Mouse (Mus musculus) embryonic stem cell, embryonic (primary cell): Measurements from ENCODE around the gene Cbx8.

Experiments
- CTCF ChIA-PET, 4 experiments: fragments of 300-600 bp in 2 of 4; fragments of 350-600 bp in 2 of 4; sonication (Branson Sonifier 250); formaldehyde crosslinking; loops; one replicate each; lab custom pipeline; 2022; ENCODE audit warnings: inconsistent platforms in 2 of 4; lab: Charles Lee
- POLR2A ChIA-PET, 4 experiments: fragments of 300-600 bp in 2 of 4; fragments of 350-600 bp in 2 of 4; sonication (Branson Sonifier 250); formaldehyde crosslinking; loops; one replicate each; lab custom pipeline; 2022; ENCODE audit warnings: antibody characterized with exemption in 4 of 4, inconsistent platforms in 1 of 4; lab: Charles Lee

The Cbx8 gene

DNA sequence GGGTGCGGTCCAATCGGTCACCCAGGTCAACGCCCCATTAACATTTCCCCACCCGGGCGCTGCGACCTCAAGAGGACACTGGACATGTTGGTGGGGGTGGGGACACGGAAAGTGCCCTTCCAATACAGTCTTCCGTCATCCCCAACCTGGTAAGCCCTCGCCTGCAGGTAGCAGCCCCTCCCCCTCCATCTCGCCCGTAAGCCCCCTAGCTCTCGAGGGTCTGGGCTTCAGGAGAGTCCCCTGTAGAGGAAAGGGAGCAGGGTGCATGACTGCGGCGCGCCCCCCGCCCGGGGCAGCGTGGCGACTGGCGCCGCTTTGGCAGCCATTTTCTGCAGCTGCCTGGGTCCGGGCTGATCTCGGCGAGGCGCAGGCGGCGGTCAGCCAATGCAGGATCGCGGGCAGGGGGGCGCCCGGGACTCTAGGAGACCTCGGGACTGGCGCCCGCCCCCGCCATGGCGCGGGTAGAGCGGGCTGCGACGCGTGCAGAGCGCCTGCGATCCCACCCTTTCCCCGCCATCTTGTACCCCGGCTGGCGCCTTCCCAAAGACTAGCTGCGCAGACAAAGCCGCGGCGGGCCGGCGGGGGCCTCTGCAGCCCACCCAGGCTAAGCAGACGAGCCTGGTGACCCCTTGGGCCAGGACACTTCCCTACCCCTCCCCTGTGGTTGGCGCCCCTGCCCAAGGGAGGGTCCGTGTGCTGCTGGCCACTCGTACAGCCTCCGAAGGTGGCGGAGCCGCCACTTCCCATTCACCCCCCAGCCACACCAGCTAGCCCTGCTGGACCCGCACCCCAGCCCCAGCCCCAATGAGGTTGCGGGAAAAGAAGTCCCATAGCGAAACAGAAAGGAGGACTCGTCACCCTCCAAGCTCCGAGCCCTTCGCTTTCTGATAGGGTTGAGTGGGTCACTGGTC is 15.8 kb upstream of the Cbx8 start:
- CTCF ChIA-PET, result interaction anchor here (0.6 to 2.1 kb wide), 10 partner anchors 9 to 192 kb away, joined by 3 to 7 read pairs (median 3); partner anchors contain the start of gene Cbx4 (in 1 of the 4)
- POLR2A ChIA-PET, result interaction anchor here (0.6 to 7.1 kb wide), 23 partner anchors 9 to 605 kb away, joined by 3 to 54 read pairs (median 4); partner anchors contain the start of genes Cbx4 (in 2 of the 4), Cbx8 (in 2 of the 4) and Cbx2 (in 1 of the 4)

DNA sequence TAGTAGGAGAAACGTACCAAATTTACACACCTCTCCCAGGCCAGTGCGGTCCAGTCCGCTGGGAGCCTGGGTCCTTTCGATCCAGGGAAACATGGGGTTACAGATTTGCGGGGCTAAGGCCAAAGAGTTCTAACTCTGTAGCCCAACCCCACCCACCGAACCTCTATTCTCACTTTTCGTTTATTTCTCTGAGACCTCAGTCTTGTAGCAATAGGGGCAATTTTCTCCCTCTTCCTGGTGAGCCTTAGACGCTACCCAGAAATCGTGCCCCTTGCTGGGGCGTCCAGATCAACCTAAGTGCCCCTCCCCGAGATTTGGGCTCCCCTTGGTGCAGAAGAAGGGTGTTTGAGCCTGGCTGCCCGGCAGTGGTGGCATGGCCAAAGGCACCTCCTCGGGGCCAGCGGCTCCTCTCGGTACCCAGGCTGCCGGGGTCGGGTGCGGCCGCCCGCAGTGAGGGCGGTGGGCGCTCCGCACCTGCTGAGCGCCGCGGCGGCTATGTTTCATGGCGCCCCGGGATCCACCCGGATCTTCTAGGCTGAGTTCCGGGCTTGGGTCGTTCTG is 14.9 kb upstream of the Cbx8 start:
- CTCF ChIA-PET, result interaction anchor here in 3 of 4 experiments (0.6 to 4.3 kb wide), 11 partner anchors 8 to 220 kb away, joined by 3 to 42 read pairs (median 7); partner anchors contain the start of gene Cbx4 (in 3 of the 3)

DNA sequence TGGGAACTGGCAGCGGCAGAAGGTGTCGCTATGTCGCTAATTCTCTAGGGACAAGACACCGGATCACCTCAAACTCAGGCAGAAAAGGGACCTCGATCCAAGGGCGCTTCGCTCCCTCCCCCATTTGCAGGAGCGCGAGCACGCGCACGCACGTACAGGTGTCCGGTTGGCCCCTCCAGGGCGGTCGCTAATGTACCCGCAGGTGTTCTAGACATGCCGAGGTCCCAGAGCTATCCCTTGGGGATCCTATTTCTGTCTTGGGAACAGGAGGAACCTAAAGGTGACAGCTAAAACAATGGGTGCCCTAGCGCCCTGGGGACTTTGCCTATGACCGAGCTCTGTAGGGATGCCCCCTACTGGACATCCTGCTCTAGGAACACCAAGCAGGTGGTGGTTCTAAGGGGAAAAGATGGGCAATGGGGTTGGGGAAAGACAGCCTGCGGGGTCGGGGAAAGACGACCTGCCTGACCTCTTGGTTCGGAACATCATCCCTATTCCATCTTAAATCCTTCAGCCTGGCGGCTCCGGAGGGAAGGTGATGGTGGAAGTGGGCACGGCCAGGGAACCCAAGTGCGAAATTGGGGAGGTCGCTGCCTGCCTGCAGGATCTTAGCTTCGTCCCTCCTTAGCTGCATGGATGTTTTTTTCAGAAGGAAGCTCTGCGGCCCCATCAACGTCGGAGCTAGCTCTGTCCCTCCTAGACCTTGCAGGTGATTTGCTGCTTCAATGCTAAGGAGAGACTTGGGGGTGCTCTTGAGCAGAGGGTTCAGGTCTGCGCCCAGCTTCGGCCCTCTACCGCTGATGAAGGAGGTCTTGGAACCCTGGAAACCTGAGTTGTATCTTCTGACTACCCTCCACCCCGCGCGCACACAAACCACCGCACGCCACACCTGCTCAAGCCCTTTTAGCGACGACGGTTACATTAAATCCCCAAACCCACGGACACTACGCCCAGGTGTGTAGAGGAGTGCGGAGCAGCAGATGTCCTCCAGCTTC is 13.9 kb upstream of the Cbx8 start:
- POLR2A ChIA-PET, result interaction anchor here in 3 of 4 experiments (0.6 to 7.4 kb wide), 17 partner anchors 12 to 277 kb away, joined by 3 to 100 read pairs (median 3); partner anchors contain the start of genes Cbx4 (in 2 of the 3) and Cbx8 (in 2 of the 3)
- CTCF ChIA-PET, result interaction anchor here (0.6 to 4.3 kb wide), 28 partner anchors 7 to 1134 kb away, joined by 3 to 42 read pairs (median 4); partner anchors contain the start of gene Cbx4 (in 3 of the 4)

More for the DNA sequence above, 14.9 kb upstream of the Cbx8 start:
- POLR2A ChIA-PET, result interaction anchor here in 2 of 4 experiments (0.6 to 7.4 kb wide), 7 partner anchors 14 to 276 kb away, joined by 3 to 100 read pairs (median 54); partner anchors contain the start of genes Cbx4 (in 2 of the 2) and Cbx8 (in 2 of the 2)

DNA sequence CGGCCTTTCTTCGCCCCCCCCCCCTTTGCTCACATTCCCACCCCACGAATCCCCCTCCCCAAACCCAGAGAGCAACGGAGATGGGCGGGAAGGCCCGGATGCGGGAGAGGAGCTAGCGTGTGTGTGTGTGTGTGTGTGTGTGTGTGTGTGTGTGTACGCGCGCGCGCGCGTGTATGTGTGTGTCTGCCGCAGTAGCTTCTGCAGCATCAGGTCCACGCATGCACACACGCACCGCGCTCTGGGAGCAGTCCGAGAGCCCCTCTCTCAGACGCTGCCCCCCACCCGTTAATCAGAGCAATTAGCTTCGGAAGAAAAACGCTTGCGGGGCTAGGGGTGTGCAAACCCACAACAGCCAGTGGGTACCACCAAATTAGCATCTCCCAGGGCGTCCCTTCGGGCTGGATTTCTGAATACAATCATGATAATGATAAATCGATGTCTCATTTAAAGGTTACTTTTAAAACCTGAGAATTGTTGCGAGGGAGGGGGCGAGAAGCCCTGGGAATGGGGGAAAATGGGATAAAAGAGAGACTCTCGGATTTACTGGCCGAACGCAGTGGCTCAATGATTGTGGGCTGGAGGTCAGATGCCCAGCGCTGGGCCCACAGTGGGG is 13.1 kb upstream of the Cbx8 start:
- CTCF ChIA-PET, result interaction anchor here (0.6 to 4.3 kb wide), 34 partner anchors 9 to 1135 kb away, joined by 3 to 42 read pairs (median 6); partner anchors contain the start of genes Cbx4 (in 2 of the 4), Cbx2 (in 1 of the 4) and Cbx8 (in 1 of the 4)
- POLR2A ChIA-PET, result interaction anchor here in 3 of 4 experiments (0.6 to 7.4 kb wide), 28 partner anchors 11 to 764 kb away, joined by 3 to 100 read pairs (median 5); partner anchors contain the start of genes Cbx4 (in 3 of the 3), Cbx8 (in 2 of the 3) and Usp36 (in 1 of the 3)

DNA sequence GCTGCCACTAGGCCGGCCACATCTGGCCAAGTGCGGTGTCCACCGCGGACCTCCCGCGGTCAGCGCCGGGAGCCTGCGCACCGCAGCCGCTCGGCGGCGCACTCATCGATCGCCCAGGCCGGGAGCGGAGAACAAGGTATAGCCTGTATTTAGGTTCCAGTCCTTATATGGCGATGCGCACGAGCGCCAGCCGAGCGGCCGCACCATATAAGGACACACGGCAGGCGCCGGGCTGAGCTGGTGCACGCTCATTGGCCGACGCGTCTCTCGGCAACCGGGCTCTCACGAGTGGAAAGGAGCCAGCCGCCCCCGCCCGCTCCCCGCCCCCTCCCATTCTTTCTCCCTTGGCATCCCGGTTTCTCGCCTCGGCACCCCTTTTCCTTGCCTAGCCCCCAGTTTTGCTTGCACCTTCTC is 12.5 kb upstream of the Cbx8 start:
- ChIA-PET CTCF (interaction anchor here (0.5 to 4.3 kb wide), 30 partner anchors 8 to 503 kb away, joined by 3 to 42 read pairs (median 6); partner anchors contain the start of genes Cbx2 (in 2 of the 4), Cbx4 (in 2 of the 4) and Cbx8 (in 1 of the 4)), POLR2A (interaction anchor here (0.5 to 7.4 kb wide), 27 partner anchors 11 to 763 kb away, joined by 3 to 100 read pairs (median 5); partner anchors contain the start of genes Cbx4 (in 4 of the 4), Cbx8 (in 2 of the 4) and Usp36 (in 1 of the 4))

DNA sequence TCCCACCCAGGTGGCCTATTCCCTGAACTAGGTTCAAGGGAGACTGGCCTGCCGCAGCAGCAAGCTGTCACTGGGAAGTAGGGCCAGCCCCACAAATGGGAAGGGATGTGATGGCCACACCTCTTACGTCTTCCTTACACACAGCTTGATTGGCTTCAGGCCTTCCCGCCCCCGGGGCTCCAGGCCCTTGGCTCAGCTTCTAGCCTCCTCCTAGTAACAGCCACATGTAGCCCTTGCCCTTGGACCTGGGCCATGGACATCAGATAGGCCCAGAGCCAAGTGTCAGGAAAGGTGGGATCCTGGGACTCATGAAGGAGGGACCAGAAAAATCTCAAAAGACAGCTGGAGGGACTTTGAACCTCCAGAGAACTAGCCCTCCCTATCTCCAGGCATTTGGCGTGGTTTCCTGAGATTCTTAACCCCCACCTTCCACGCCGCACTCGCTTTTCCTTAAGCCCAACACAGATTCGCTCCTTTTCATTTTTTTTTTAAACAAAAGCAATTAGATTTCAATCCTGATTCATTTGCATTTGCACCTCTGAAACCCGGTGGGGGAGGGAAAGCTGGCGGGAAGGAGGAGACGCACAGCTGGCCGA is 12.0 kb upstream of the Cbx8 start:
- CTCF ChIA-PET, result interaction anchor here (0.5 to 4.3 kb wide), 43 partner anchors 9 to 340 kb away, joined by 3 to 42 read pairs (median 5); partner anchors contain the start of genes Cbx8 (in 3 of the 4), Cbx2 (in 2 of the 4), Cbx4 (in 2 of the 4) and Gaa (in 1 of the 4)
- POLR2A ChIA-PET, result interaction anchor here (0.5 to 7.4 kb wide), 26 partner anchors 10 to 579 kb away, joined by 3 to 100 read pairs (median 5); partner anchors contain the start of genes Cbx4 (in 4 of the 4) and Cbx8 (in 3 of the 4)

DNA sequence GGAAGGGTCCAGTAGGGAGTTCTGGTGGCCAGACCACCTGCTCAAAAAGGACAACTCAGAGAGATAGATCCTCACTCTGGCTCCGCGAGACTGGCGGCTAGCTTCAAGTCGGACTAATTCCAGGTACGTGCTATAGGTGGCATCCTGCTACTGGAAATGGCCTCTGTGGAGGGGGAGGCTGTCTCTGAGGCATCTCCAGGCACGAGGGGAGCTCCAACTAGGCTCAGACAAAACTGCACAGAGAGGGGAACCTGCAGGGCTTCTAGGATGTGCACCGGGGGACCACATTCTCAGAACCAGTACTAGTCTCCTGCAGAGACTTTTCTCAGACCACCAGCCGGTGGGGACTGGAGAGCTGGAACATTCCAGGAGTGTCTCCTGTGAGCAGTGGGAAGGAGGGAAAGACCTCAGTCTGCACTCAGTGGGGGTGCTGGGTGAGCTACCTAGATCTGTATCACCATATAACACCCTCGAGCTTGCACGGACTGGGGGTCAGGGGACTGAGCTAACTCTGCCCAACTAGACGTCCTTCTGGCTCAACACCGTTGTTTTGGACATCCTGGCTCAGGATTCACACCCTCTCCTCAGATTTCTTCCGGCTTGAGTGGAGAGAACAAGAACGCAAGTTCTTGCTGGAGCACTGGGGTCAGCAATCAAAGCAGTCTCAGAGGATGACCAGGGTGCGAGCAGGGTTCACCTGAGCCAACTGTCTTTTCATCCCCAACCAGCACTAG is 11.3 kb upstream of the Cbx8 start:
- POLR2A ChIA-PET, result interaction anchor here (0.5 to 7.4 kb wide), 19 partner anchors 9 to 578 kb away, joined by 3 to 100 read pairs (median 7); partner anchors contain the start of genes Cbx4 (in 4 of the 4), Cbx8 (in 3 of the 4), Cbx2 (in 1 of the 4) and Endov (in 1 of the 4)

DNA sequence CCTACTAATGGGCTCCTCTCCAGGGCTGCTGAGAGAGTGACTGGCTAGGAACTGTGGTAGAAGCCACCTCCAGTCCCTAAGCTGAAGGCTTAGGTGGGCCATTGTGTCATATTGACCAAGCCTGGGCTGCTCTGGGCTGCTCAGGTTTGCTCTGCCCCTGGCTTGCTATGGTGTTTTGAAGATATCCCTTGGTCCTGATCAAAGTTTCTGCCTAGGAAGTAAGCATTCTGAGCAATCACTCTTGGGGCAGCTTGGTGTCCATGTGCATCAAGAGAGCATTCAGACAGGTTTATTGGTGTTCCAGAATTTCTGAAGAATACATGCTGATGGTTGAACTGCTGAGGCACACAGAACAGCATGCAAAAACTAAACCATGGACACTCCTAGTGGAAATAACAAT is 10.7 kb upstream of the Cbx8 start:
- ChIA-PET POLR2A (interaction anchor here (0.6 to 7.4 kb wide), 11 partner anchors 10 to 1100 kb away, joined by 3 to 100 read pairs (median 12); partner anchors contain the start of genes Cbx4 (in 4 of the 4), Cbx8 (in 2 of the 4), Cbx2 (in 1 of the 4) and Endov (in 1 of the 4)), CTCF (interaction anchor here (0.6 to 4.3 kb wide), 34 partner anchors 7 to 275 kb away, joined by 3 to 42 read pairs (median 4); partner anchors contain the start of genes Cbx4 (in 2 of the 4), Cbx2 (in 1 of the 4) and Cbx8 (in 1 of the 4))

More for the DNA sequence above, 11.3 kb upstream of the Cbx8 start:
- CTCF ChIA-PET, result interaction anchor here (0.5 to 4.3 kb wide), 49 partner anchors 8 to 274 kb away, joined by 3 to 42 read pairs (median 4); partner anchors contain the start of genes Cbx4 (in 3 of the 4), Cbx2 (in 2 of the 4), Cbx8 (in 2 of the 4) and Gaa (in 1 of the 4)

DNA sequence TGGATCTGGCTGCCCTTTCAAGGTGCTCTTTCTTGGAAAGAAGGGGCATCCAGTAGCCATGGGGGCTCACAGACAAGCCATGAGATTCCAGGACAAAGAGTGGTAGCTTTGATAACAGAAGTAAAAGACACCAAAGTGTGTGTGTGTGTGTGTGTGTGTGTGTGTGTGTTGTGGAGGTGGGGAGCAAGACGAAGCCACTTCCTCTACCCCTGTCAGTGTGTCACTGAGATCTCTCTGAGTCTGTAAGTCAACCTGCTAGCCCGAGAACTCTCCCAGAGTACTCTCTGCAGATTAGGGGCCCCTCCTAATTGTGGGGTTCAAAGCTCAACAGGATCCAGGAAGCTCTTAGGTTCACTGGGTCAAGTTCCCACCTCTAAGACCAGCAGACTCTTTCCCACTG is 9.6 kb upstream of the Cbx8 start:
- ChIA-PET CTCF (interaction anchor here in 2 of 4 experiments (0.6 to 4.0 kb wide), 3 partner anchors 31 to 140 kb away, joined by 3 to 19 read pairs (median 3); no protein-coding TSS in a partner anchor), POLR2A (interaction anchor here in 3 of 4 experiments (0.7 to 7.4 kb wide), 7 partner anchors 9 to 639 kb away, joined by 3 to 100 read pairs (median 4); partner anchors contain the start of genes Cbx4 (in 2 of the 3), Cbx2 (in 1 of the 3) and Cbx8 (in 1 of the 3))

DNA sequence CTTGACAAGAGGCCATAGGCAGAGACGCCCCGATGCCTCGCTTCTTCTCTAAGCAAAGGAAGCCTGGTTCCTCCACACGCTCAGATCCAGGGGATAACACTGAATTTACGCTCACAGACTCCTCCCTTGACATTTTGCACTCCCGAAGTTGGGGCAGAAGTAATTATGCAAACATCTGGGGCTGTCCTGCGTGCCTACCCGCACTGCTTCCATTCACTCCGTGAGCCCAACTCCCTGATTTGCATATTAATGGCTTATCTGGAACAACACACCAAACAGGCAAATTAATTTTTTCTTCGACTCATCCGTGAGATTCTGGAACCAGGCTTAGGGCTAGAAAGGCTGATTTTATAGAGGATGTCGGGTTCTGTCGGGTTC is 7.4 kb upstream of the Cbx8 start:
- CTCF ChIA-PET, result interaction anchor here in 1 of 4 experiments (0.7 kb wide), 1 partner anchor 34 kb away, joined by 3 read pairs; no protein-coding TSS in a partner anchor

DNA sequence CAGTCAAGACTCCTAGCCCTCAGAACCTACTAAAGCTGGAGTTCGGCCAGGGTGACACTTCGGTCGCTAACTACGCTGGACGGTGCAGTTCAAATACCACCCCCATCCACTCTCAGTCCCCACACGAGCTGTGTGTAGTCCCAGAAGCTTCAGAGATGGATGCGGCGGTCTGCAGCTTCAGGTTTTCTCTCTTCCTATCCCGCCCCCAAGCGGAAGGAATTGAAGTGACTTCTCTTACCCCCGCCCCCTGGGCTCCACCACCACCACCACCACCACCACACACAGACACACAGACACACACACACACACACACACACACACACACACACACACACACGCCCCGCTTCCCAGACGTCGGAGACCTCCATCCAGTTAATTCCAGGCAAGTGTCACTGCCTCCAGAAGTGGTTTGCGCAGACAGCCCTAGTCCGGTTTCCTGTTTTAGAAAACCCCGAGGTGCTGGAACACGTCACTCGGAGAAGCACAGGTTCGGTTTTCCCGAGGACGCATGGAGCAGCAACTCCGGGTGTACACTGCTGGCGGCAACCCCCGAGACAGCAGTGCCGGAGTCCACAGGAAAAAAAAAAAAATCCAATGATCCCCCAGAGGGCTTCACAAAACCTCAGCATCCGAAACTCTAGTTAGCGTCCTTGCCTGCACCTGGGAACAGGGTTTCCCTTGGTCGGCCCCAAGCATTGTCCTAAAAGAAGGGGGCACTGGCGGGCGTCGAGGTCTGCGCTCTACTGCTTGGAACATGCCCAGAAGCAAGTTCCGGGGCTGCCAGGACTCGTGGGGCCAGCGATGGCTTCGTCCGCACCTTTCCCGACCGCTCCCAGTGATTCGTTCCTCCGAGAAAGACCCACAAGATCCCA is 6.7 kb upstream of the Cbx8 start:
- POLR2A ChIA-PET, result interaction anchor here (0.5 to 1.3 kb wide), 11 partner anchors 10 to 1609 kb away, joined by 3 to 7 read pairs (median 3); no protein-coding TSS in a partner anchor
- CTCF ChIA-PET, result interaction anchor here (0.6 to 1.0 kb wide), 22 partner anchors 8 to 1302 kb away, joined by 3 to 9 read pairs (median 4); partner anchors contain the start of genes Cbx2 (in 1 of the 4) and Cbx4 (in 1 of the 4)

More for the DNA sequence above, 7.4 kb upstream of the Cbx8 start:
- POLR2A ChIA-PET, result interaction anchor here in 3 of 4 experiments (0.6 to 7.4 kb wide), 4 partner anchors 11 to 1609 kb away, joined by 3 to 100 read pairs (median 3); partner anchors contain the start of gene Cbx4 (in 1 of the 3)

DNA sequence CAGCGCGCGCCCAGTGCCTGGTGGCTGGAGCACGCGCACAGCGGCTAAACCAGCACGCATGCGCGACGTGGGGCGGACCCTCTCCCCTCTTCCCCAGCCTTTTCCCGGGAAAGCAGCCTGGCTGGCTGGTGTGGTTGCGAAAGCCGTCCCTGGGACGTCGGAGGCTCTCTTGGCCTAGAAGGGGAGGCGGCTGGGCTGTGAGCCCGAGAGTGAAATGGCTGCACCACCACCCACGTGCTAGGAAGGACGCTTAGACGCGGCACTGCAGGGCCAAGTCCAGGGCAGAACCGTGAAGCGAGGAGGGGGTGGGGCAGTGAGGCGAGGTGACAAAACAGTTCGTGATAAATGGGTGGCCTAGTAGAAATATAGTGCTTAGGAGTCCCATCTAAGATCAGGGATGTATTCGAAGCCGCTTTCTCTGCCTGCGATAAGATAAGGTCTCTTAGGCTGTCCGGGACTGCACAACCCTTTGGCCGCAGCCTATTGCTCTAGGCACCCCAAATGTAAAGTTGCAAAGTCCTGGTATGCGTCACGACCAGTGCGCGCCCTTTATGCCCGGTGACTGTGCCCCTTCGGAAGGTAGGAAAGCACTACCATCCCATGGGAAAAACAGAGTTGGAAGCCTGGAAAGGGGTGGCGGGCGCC is 6.0 kb upstream of the Cbx8 start:
- CTCF ChIA-PET, result interaction anchor here (0.6 to 1.0 kb wide), 22 partner anchors 9 to 1303 kb away, joined by 3 to 9 read pairs (median 4); partner anchors contain the start of genes Cbx2 (in 1 of the 4) and Cbx4 (in 1 of the 4)
- POLR2A ChIA-PET, result interaction anchor here (0.5 to 1.5 kb wide), 11 partner anchors 10 to 1187 kb away, joined by 3 to 7 read pairs (median 4); no protein-coding TSS in a partner anchor
